Mouse (Mus musculus) cerebellum, postnatal 25 days (tissue): ENCODE measurements around the gene Ldlrap1.
A peak's percentile ranks its signal among the peaks of the same experiment; 100 is the strongest.

ENCODE experiments used
- DNase-seq, 2 experiments: peaks; one replicate each; pipeline ENCODE4 v3.0.0; 2021; ENCODE audit warnings: mixed read lengths in 2 of 2

The Ldlrap1 gene

DNA sequence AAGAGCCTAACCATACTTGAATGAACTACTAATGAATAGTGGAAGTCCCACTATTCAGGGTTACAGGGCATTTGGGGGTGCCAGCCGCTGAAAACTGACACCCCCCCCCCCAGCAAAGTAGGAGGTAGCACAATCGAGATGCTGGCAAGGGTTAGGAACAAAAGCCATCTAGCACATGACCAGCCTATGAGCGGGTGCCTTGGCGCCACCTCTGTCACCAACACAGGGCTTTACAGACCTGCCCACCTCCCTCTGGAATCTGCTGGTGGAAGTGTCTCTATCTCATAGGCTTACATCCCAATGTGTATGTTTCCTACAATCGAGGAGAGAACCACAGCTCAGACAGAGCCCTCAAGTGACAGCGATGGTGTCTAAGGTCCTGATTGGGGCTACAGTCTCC, 17.0 kb downstream of the Ldlrap1 start:
- no peak for DNase-seq

DNA sequence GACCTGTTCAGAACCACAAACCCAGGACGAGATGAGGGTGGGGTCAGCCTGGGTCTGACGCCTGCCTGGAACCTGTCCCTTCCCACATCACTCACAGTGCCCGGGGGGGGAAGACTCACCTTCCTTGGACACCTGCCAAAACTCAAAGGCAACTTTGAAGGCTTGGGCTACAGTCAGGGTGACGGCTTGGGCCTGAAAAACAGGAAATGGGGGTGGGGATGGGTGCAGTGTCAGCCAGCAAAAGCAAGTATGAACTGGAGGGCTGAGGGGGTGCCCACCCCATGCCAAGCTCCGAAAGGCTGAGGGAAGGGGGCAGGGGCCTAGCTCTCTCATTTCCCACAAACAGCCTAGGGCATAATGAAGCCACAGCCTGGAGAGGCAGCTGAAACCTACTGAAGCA, 17.6 kb downstream of the Ldlrap1 start:
- DNase-seq: no peak

DNA sequence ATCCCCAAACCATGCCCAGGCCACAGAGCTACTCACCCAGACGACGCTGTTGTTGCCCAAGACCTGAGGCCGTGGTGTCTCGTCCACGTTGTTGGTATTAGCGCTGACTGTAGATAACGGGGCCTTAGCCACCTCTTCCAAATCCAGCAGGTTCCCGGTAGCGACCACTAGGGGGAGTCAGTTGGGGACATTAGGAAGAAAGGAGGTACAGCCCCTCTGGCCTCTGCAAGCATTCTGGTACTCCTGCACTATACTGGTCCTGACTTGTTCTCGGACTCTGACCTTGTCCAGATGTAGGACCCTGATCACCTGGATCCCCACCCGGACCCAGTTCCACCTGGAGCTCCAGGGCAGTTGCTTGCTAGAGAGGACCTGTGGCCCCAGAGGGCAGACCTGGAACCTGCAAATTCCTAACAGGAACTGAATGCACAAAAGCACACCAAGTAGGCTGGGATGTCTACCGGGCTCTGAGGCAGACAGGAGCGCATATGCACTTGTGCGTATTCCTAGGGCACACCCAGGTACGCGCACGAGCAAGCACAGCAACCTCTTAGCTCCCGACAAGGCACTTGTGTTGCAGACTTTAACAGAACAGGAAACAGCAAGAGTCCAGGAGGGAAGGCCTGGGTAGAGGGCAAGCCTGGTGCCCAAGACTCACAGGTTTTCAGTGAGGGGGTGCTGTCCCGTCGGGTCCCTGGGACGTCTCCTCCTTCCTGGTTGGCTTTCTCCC, 18.4 kb downstream of the Ldlrap1 start:
- DNase-seq: peak in 1 of 2 experiments; percentile 53

DNA sequence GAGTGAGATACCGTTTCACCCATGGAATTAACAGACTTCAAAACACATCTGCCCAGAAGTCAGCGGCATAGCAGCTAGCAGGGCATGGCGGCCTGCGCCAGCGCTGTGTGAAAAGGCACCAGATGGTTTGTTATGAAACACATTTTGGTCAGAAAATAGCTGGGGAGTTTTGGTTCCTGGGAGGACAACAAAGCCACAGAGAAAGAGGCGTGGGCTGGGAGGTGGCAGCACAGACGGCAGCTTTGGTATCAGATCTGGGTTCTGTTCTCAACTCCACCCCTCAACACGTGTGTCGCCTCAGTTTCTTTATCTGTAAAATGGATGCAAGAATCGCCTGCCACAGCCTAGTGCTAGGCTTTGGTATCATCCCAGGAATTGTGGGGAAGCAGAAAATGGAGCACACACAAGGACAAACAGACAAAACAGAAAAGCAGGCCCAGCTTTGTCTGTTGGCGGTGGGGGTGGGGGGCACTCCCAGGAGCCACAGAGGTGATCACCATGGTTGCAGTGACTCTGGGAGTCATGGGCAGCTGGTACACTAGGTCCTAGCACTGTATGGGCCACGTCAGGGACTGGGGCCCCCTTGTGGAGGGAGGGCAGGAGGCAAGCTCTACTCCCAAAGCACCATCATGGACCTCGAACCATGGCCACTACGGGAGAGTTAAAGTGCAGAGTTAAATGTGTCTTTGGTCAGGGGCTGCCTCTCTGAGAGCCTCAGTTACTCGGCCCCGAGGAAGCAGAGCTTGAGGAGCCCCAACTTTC, 21.7 kb downstream of the Ldlrap1 start:
- DNase-seq: peak; percentile 50 to 69

DNA sequence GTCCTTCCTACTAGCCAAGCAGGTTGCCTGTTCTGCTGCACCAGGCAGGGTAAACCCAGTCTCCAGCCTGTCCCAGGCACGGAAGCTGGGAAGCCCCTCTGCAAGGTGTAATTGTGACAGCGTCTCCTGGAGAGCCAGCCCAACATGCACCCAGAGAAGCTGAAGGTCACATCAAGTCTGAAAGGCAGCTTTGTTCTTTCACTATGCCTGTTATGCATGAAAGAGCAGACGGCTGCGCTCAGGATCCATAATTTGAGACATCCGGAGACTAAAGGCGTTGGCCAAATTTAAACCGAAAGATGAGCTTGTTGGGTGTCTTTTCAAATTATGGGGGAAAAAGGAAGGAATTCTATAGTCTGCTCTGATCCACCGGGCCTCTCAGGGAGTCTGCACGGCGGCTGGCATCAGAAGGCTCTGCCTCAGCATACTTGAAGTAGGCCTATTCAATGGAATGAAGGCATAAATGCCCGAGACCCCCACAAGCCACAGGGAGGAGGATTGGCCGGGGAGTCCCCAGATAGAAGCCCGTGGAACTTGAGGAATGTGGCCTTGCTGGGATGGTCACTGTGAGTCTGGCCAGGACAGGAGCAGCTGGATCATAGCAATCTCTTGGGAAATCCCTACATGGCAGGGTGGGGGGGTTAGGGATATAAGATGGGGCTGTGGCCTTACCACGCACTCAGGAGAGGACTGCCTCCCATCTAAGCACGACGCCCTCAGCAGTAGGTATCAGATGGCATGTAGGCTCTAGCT, 23.8 kb downstream of the Ldlrap1 start:
- peak in 1 of 2 experiments; percentile 7 for DNase-seq

GRCm38 (mm10) chr4:134741949-134742348, 25.9 kb downstream of the Ldlrap1 start:
- DNase-seq: peak in 1 of 2 experiments; percentile 4

- DNase-seq: peak in 1 of 2 experiments; percentile 32
These were observed 27.6 kb downstream of the Ldlrap1 start for GRCm38 (mm10) chr4:134740186-134740585.

- DNase-seq: no peak
These were observed 28.3 kb downstream of the Ldlrap1 start for GRCm38 (mm10) chr4:134739530-134739929.

GRCm38 (mm10) chr4:134737365-134737910, 30.4 kb downstream of the Ldlrap1 start:
- peak in 1 of 2 experiments; percentile 9 for DNase-seq

DNA sequence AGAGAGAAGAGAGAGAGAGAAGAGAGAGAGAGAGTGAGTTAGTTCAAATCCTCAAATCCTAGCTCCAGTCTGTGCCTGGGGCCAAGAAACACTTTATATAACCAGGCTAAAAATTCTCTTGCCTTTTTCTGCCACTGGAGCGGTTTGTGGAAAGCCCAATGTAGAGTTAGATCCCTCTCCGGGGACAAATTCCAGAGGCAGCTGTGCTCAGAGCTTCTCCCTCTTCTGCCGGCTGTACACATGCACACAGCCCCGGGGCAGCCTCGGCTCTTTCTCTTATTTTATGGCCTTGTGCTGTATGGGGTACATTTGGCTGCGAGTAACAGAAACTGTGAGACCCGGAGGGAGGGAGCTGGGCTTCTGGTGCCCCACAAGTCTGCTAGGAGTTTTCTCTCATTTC, 31.7 kb downstream of the Ldlrap1 start:
- DNase-seq: peak in 1 of 2 experiments; percentile 8

DNA sequence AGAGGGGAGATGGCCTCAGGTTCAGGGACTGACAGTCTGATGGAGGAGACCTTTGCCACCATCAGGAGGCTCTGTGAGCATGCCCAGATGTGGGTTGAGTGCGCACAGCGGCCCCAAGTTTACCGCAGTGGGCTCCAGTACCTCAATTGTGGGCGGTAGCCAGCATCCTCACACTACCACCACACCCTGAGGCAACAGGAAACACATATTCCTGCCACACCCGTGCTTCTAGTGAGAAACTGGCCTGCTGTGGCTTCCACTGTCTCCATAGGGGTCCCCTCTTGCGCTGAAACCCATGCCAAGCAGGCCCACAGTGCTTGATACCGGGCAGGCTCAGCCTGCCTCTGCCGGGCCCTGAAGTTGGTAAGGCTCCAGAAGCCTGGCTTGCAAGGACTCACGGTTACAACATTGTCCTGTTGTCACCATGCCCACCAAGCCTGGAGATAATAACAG, 33.2 kb downstream of the Ldlrap1 start:
- peak in 1 of 2 experiments; percentile 38 for DNase-seq

DNA sequence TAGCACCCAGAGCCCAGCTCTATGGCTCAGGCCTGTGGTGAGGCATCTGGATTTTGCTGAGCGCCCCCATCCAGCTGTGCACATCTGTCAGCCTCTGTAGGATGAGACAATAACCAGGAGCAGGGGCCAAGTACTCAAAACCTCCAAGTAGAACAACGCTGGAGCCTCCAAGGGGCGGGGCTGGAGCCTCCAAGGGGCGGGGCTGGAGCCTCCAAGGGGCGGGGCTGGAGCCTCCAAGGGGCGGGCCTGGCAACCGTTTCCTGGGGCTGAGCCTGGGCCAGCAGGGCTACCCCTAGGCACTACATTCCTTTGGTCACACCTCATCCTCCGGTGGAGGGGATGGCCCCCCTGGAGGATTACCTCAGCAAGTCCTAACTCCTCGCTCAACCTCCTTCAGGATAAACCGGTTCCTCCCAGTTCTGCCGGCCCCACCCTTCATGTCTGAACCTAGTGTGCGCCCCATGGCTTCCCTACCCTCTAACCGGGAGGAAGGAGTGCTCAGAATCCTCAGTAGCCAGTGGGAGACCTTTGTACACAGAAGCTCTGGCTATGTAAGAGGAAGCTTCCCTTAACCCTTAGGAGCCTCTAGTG, 33.7 kb downstream of the Ldlrap1 start:
- DNase-seq: peak in 1 of 2 experiments; percentile 45

GRCm38 (mm10) chr4:134733371-134733770, 34.5 kb downstream of the Ldlrap1 start:
- peak in 1 of 2 experiments; percentile 3 for DNase-seq

DNA sequence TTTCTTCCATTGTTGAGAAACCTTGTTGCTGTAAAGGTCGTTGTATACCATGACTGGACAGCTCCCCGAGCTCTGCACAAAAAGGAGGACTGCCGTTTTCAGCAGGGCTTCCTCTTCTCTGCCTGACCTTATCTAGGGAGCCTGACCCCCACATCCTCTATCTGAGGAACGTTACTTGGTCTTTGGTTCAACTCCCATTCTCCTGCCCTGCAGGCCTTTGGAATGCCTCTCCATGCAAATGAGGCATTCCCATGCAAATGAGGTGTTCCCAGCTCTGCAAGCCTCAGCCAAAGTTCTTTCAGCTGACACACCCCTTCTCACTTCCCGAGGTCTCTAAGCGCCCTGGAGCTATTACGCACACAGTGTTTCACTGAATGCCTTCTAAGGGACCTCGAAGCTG, 37.7 kb downstream of the Ldlrap1 start:
- DNase-seq: peak in 1 of 2 experiments; percentile 3

DNA sequence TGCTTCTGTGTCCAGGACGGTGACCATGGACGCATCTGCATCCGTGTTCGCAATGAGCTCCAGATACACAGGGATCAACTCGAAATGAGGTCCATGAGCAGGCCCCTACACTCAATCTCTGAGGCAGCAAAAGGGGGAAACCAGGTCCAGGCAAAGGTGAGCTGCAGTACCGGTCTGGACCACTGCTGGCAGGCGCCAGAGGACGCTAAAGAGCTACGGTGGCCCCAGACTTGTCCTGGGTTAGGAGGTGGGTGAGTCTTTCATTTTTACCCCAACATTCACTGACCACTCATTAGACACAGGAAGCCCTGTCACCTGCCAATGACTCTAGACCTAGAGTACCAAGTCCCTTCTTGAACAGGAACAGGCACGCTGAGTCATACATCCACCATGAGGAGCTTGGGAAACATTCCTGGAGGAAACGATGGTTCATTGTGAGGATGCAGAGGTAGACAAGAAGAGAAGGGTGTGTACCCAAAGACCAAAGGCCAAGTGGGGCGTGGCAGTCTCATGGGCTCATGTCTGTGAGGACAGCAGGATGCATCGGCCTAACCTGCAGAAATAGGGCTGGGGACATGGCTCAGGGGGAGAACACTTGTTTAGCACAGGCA, 42.0 kb downstream of the Ldlrap1 start:
- peak in 1 of 2 experiments; percentile 40 for DNase-seq

GRCm38 (mm10) chr4:134724974-134725373, 42.9 kb downstream of the Ldlrap1 start:
- no peak for DNase-seq

- DNase-seq: no peak
These were observed 44.6 kb downstream of the Ldlrap1 start for GRCm38 (mm10) chr4:134723251-134723650.

DNA sequence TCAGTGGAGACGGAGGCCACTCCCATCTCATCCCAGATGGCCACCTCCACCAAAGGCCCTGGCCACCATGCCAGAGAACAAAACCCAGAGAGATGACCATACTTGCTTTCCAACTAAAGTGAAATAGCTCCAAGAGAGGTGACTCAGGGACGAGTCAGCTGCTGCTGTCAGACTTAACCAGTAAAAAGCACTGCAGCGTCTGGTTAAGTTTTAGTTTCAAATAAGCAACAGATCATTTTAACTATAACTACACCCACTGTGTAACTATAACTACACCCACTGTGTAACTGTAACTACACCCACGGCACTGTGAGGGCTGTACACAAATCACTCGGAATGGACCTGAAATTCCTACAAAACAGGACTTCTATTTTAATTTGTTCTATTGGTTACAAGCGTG, 46.7 kb downstream of the Ldlrap1 start:
- DNase-seq: no peak

GRCm38 (mm10) chr4:134720371-134720770, 47.5 kb downstream of the Ldlrap1 start:
- DNase-seq: no peak

- no peak for DNase-seq
These were observed 48.3 kb downstream of the Ldlrap1 start for GRCm38 (mm10) chr4:134719489-134719888.

DNA sequence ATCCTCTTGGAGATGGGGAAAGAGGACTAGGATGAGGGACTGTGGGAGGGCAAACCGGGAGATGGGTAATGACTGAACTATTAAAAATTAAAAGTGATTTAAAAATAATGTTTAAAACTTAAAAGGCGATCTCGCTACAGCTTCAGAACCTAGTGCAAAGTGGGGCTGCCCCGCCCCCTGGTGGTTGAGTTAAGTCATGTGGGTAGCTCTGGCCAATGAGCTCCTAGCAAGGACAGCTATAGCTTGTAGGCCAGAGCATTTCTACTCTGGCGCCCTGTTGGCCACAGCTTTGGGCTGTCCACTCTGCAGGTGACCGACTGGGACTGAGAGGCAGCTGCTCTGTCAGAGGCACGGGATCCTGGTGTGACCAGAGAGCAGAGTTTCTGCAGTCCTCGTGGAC, 53.9 kb downstream of the Ldlrap1 start:
- DNase-seq: peak; percentile 85 to 92

DNA sequence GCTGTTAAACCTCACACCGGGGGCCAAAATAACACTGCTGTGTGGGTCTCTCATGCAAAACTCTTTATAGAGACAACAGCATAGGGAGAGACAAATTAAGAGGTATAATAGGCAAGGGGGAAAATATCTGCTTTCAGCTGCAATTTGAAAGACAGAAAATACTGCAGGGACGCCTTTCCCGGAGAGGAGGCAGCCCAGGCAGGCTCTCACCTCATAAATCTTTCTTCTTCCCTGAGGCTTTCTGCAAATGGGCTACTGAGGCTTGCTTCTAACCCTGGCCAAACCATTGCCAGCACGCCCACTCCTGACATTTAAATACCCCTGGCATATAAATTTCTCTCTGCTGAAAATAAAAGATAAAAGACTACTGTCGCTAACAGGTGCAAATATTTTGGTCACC, 62.5 kb downstream of the Ldlrap1 start:
- DNase-seq: no peak
